Mouse (Mus musculus) lung, embryonic 14.5 days (tissue): ENCODE measurements at regions not wholly inside any gene's neighbourhood (a gene's known extent, or its start where the extent isn't known, plus 50 kb on each side); places are given as distances from the start of the nearest gene placed in this dataset.

Experiments
- ATAC-seq: fragments of 200-750 bp; cut with Nextera tagmentation; 2 replicates; pipeline ENCODE4 v1.8.0; 2017; ENCODE audit warnings: mild to moderate bottlenecking, moderate TSS enrichment, moderate library complexity; ENCODE audit not compliant: insufficient read depth
- DNase-seq: peaks from one replicate; pipeline ENCODE4 v3.0.0-alpha.2; 2015
- H3K27ac ChIP-seq: fragments of 300-500 bp; sonication (generic); 2 replicates; pipeline ENCODE4 v1.5.1; 2014; ENCODE audit warnings: low read depth, mild to moderate bottlenecking, moderate library complexity
- H3K27me3 ChIP-seq: fragments of 300-500 bp; sonication (generic); 2 replicates; pipeline ENCODE4 v1.6.1; 2014; ENCODE audit warnings: low read length, control low read depth; ENCODE audit not compliant: insufficient read depth
- H3K36me3 ChIP-seq: fragments of 300-500 bp; sonication (generic); 2 replicates; pipeline ENCODE4 v1.6.1; 2014; ENCODE audit warnings: control low read depth; ENCODE audit not compliant: insufficient read depth
- H3K4me1 ChIP-seq: fragments of 300-500 bp; sonication (generic); 2 replicates; pipeline ENCODE4 v1.6.1; 2014; ENCODE audit warnings: antibody characterized with exemption, control low read depth; ENCODE audit not compliant: insufficient read depth
- H3K4me2 ChIP-seq: fragments of 300-500 bp; sonication (generic); 2 replicates; pipeline ENCODE4 v1.6.1; 2014; ENCODE audit warnings: mild to moderate bottlenecking
- H3K4me3 ChIP-seq: fragments of 300-500 bp; sonication (generic); 2 replicates; pipeline ENCODE4 v1.5.1; 2014; ENCODE audit warnings: low read depth, low read length
- H3K9ac ChIP-seq: fragments of 300-500 bp; sonication (generic); 2 replicates; pipeline ENCODE4 v1.6.1; 2014
- H3K9me3 ChIP-seq: fragments of 300-500 bp; sonication (generic); 2 replicates; pipeline ENCODE4 v1.6.1; 2016; ENCODE audit warnings: low read depth, low read length, control low read depth
- CTCF ChIP-seq: IDR thresholded peaks from 2 replicates; pipeline ENCODE4 v1.5.1; 2016; ENCODE audit warnings: antibody characterized with exemption, low read depth
- WGBS: fragments of 180-500 bp; shearing (Covaris S2); extraction: QIAGEN DNeasy Blood & Tissue Kit; methylation state at CpG from one replicate; pipeline ENCODE4 v1.1.7; 2014; 5-methylcytosine and 5-hydroxymethylcytosine counted together

DNA sequence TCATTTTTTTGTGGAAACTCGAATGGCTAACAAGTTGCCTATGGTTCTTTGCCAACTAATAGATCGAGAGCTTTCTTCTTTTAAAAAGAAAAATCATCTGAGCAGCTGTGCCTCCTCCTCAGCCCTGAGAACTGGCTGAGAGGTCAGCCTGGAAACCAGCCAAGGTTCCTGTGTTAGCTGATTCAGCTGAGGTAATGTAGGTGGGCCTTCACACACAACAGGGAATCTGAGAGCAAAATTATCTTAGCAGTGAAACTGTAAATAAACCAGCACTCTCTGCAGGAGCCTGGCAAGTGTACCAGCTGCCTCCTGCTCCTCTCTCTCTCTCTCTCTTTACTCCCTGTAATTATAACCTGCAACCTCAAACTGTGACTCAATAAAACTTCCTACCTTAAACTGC lies 364.4 kb upstream of the Khdrbs2 start:
- Histone ChIP-seq H3K27me3 (no peaks in the 10 kb centered on the region), H3K27ac (no peak overlapping the region), H3K36me3 (no peaks in the 10 kb centered on the region), H3K4me3 (no peak overlapping the region), H3K9me3 (no peaks in the 10 kb centered on the region), H3K4me1 (no peaks in the 10 kb centered on the region), H3K9ac (no peak overlapping the region), H3K4me2 (no peak overlapping the region)
- TF ChIP-seq CTCF = no peak
- ATAC-seq (no peak), DNase-seq (peak; percentile 33)
- 27% methylated on average over 2 of the region's 2 CpGs for WGBS
